Mouse (Mus musculus) testis, postnatal 14 days (tissue): ENCODE measurements around the gene Gm20828.
"Not testable (repeated sequence)": the region's sequence is repeated elsewhere in the genome, so short reads cannot be mapped to it uniquely, and the experiment has no call there.

Source experiments
- DNase-seq: peaks from one replicate; pipeline ENCODE4 v3.0.0; 2021; ENCODE audit warnings: low spot score

Gm20828 gene

GRCm38 (mm10) chrY:11199274-11199673 is at the start of gene Gm20828:
Gm20828 (minus strand) TSS chrY:11199374.
- DNase-seq, result not testable (repeated sequence)
